Mouse (Mus musculus) CH12F3 (cell line): Measurements from ENCODE around the gene Mtfp1.
"Not testable (repeated sequence)": the region's sequence is repeated elsewhere in the genome, so short reads cannot be mapped to it uniquely, and the experiment has no call there.

Source experiments
- in situ Hi-C: fragments of 300-500 bp; cut with MboI; formaldehyde crosslinking; loops from 2 replicates; pipeline ENCODE4 v1.14.3; 2020; ENCODE audit warnings: low sequenced_read_pairs

Gene Mtfp1

GRCm38 (mm10) chr11:4115407-4115806, 20.2 kb upstream of the Mtfp1 start:
- in situ Hi-C loops: no loop called here

GRCm38 (mm10) chr11:4114541-4114940, 19.3 kb upstream of the Mtfp1 start:
- in situ Hi-C loops: not testable (repeated sequence)

DNA sequence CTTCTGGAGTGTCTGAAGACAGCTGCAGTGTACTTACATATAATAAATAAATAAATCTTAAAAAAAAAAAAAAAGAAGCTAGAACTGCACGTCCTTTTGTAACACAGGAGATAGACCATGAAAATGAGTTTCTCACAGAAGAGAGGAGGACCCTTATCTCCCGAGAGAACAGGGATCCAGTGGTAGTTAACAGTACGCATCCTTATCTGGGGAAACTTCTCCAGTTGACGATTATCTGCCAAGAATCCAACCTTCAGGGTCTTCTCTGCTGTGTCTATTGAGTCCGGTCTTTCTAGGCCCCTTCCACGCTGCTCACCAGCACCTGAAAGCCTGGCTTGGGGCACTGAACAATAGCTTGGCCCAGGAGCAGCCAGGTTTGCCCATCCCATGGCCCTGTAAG, 18.7 kb upstream of the Mtfp1 start:
- in situ Hi-C loops: no loop called here

DNA sequence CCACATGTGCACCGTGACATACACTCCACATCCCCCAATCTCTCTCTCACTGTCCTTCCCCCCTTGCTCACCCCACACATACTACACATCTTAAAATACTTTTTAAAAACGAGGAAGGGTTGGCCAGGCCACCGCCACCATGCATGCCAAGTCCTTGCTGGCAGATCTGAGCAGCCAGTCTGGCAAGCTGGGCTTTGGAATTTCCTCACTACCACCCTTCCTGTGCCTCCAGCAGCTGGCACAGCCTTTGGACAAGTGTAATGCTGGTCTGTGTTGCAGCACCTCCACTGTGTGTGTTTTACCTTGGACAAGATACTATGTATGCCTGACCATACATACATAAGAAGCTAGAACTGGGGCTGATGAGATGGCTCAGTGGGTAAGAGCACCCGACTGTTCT, 18.3 kb upstream of the Mtfp1 start:
- in situ Hi-C loops: no loop called here

GRCm38 (mm10) chr11:4112861-4113260, 17.6 kb upstream of the Mtfp1 start:
- in situ Hi-C loops: no loop called here

- in situ Hi-C loops: no loop called here
Measured at GRCm38 (mm10) chr11:4112033-4112432, 16.8 kb upstream of the Mtfp1 start.

- in situ Hi-C loops: no loop called here
Measured at GRCm38 (mm10) chr11:4108691-4109090, 13.4 kb upstream of the Mtfp1 start.

- in situ Hi-C loops: not testable (repeated sequence)
Measured at GRCm38 (mm10) chr11:4107901-4108300, 12.7 kb upstream of the Mtfp1 start.

- in situ Hi-C loops: no loop called here
Measured at GRCm38 (mm10) chr11:4105444-4105843, 10.2 kb upstream of the Mtfp1 start.

DNA sequence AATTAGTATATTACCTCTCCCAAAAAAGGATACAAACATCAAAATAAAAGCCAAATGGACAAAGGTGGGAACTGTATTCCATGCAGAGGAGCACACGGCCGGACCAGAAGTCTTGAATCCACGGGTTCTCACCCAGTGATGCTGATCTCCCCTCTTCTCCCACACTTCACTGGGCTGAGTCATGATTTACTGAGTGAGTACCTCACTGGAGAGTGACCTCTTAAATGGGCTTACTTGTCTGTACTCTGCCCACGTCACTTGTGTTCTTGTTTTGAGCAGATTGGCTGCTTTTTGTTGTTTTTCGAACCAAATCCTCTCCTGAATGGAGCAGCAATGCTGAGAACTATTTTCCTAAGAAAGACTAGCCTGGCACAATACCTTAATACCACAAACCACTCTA, 9.7 kb upstream of the Mtfp1 start:
- in situ Hi-C loops: no loop called here

DNA sequence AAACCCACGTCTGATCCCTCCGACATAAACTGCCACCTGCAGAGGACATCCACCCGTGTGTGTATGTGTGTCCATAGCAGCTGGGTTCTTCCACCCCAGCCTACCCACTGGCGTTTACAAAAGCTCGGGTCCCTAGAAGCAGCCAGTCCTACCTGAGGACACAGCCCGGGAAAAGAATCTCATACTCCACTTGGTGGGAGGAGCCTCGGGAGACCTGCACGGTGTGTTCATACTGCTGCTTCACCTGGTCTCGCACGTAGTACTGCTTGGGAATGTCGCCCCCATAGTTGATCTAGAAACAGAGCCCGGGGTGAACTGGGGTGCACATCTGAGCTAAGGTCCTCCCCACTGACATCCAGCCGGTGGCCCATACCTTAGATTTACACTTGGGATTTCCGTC, 8.3 kb upstream of the Mtfp1 start:
- in situ Hi-C loops: no loop called here

GRCm38 (mm10) chr11:4101851-4102250, 6.6 kb upstream of the Mtfp1 start:
- in situ Hi-C loops: no loop called here

DNA sequence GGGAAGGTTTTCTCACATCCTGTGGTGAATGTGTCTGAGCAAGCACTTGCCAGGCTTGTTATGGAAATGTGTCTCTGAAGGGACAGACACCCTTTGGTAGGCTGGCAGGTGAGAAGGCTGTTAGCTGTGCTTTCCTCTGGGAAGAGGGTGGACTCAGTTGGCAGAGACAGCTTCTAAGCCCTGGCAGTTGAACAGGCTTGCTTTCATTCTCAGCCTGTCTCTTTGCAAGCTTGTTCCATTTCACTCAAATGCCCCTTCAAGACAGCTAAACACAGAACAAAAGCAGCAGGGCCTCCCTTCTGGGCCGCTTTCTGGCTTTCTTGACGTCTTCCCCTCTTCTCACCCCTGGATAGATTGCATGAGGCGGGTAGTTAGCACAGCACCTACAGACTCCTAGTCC, 4.2 kb upstream of the Mtfp1 start:
- in situ Hi-C loops: no loop called here

- in situ Hi-C loops: no loop called here
Measured at GRCm38 (mm10) chr11:4098816-4099215, 3.6 kb upstream of the Mtfp1 start.

GRCm38 (mm10) chr11:4098120-4098519, 2.9 kb upstream of the Mtfp1 start:
- in situ Hi-C loops: no loop called here

GRCm38 (mm10) chr11:4097091-4097621, 1.9 kb upstream of the Mtfp1 start:
- in situ Hi-C loops: no loop called here

GRCm38 (mm10) chr11:4096054-4096984, 1.1 kb upstream of the Mtfp1 start:
- in situ Hi-C loops: no loop called here

DNA sequence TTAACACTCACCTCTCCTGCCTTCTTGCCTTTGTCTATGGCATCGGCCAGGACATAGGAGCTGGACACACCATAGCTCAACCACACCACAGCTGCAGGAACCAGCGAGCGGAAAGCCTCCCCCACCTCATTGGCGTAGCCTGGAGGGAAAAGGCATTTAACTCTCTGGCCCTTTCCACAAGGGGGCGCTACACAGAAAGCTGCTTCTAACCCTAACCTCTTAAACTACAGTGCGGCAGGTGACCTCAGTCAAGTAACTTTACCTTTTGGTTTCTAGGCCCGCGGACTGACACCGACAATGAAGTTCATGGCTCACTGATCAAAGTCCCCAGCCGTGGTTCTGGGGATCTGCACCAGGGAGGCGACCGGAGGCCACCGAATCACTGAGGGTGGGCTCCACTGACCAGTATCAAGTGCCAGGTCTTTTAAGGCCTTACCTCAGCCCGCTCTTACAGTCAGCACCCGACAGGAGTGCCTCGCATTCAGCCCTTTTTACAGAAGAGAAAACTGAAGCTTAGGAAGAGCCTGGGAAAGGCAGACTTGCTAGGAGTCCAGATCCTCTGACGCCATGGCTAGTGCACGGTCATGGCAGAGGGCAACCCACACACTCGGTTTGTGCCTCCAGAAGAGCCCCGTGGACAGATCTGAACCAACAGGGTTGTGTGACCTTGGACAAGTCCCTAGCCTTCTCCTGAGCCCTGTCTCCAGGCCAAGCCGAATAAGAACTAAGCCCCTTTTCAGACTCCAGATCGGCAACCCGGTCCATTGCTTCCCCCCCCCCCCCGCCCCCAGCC, 671 bp downstream of the Mtfp1 start:
- in situ Hi-C loops: no loop called here

GRCm38 (mm10) chr11:4093459-4094377, 1.5 kb downstream of the Mtfp1 start:
- in situ Hi-C loops: no loop called here

GRCm38 (mm10) chr11:4087267-4087666, 8.0 kb downstream of the Mtfp1 start:
- in situ Hi-C loops: no loop called here

- in situ Hi-C loops: no loop called here
Measured at GRCm38 (mm10) chr11:4086246-4086645, 9.0 kb downstream of the Mtfp1 start.
